ENCODE assay signal across 10 mouse cellular contexts in the genomic region with DNA sequence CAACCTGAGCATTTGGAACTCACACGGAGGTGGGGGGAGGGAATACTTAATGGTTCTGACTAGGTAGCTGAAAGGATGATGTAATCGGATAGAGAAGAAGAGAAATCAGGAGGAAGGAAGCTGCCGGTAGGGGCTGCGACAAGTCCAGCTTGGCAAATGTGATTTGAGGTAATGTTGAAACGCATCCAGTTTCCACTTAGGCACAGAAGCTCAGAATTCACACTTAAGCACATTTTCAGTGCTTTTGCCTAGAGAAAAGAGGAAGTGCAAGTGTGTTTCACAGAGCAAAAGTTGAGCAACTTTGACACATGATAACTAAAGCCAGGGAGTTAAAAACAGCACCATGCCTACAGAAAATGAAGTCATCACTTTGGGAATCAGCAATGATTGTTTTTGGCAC. TPM values are rescaled to one million over a fixed set of nuclear protein-coding genes. Genes with fewer than 3 reads are reported as not detected.
DNase-seq lines count a peak whose midpoint lies in the region; TF ChIP-seq lines count a peak whose summit lies in the region.
"Had no signal": no experiment of that assay in that cellular context is flagged by ENCODE, and none has a peak within 500 bp of the region (broad histone marks: within the 10 kb centered on the region; RNA-seq: fewer than 3 reads in every experiment).

No protein-coding gene starts in this region.

- TF ChIP-seq CTCF in CH12.LX (conservative IDR thresholded peaks at IDR 0.05 in 1 of 2, IDR thresholded peaks at IDR 0.05 in 1 of 2; ENCODE audit: low read depth in 2 of 2, low read length in 2 of 2): peak in 1 of 2 experiments; percentile 35; a peak in 1 of 4 replicates

- H3K4me1 ChIP-seq in CH12.LX (ENCODE audit: control insufficient read depth in 1 of 2, insufficient read depth in 2 of 2): peaks cover 27 to 67% of the 10 kb centered on the region in 2 experiments

- peaks cover 4% of the 10 kb centered on the region for H3K9me3 ChIP-seq in CH12.LX (replicated peaks; ENCODE audit: low read length)

- H3K4me3 ChIP-seq in CH12.LX (replicated peaks in 1 of 3; ENCODE audit: low read depth in 2 of 3, low read length in 2 of 3, poor library complexity in 1 of 3): peak overlapping the region in 1 of 3 experiments; percentile 31

- dilution Hi-C loops in CH12.LX (cut with MboI; ENCODE audit: extremely low pct_ligation_motif_present, extremely low pct_unique_long_range_greater_than_20kb, low sequenced_read_pairs): no loop called here

- H3K9ac ChIP-seq in CH12.LX (ENCODE audit: insufficient read depth, low read depth): peak overlapping the region; percentile 88

- peaks cover 43 to 74% of the 10 kb centered on the region in 2 experiments for H3K36me3 ChIP-seq in CH12.LX (replicated peaks in 1 of 2; ENCODE audit: control insufficient read depth in 1 of 2, insufficient read depth in 1 of 2, low read length in 1 of 2)

- TF ChIP-seq POLR2A in CH12.LX (IDR thresholded peaks at IDR 0.05; ENCODE audit: low read depth, low read length): 0 out of 2 replicates have a peak, but pooled peaks have one; percentile 16

- H3K79me2 ChIP-seq in CH12.LX (replicated peaks; ENCODE audit: control insufficient read depth, extremely low read depth, insufficient read depth, poor library complexity, severe bottlenecking): peaks cover 4% of the 10 kb centered on the region

- H3K27me3 ChIP-seq in CH12.LX (replicated peaks): no peaks in the 10 kb centered on the region

- peak overlapping the region; percentile 69 for H3K4me2 ChIP-seq in CH12.LX (ENCODE audit: insufficient read depth, low read depth, poor library complexity, severe bottlenecking)

- peak; percentile 23 for DNase-seq in kidney, adult 9 months
- DNase-seq in kidney, postnatal 4 days: no peak
- DNase-seq in CH12.LX (ENCODE audit: extremely low read depth): peak; percentile 85
- peak; percentile 52 for DNase-seq in NIH3T3 (ENCODE audit: low read depth)
- peak; percentile 15 for DNase-seq in lung, postnatal 10 days
- DNase-seq in yolk sac, embryonic 10.5 days (ENCODE audit: low spot score): no peak
- no peak for DNase-seq in urinary bladder, postnatal 10 days (ENCODE audit: low spot score)
- DNase-seq: adrenal gland, adult 2 months had no signal

- peak; percentile 37 for TF ChIP-seq RAD21 in CH12.LX (IDR thresholded peaks at IDR 0.05; ENCODE audit: low read depth, low read length)

- TF ChIP-seq EP300 in CH12.LX (IDR thresholded peaks at IDR 0.05; ENCODE audit: low read length): peak; percentile 92

- in situ Hi-C loops in CH12.LX (cut with MboI; ENCODE audit: low pct_ligation_motif_present, low pct_unique_long_range_greater_than_20kb, low sequenced_read_pairs): loop anchor here (10.0 kb wide), 1 partner anchor 63 kb away; the partner anchor contains the start of genes Atpaf1 and Tex38

- H3K27ac ChIP-seq in CH12.LX (ENCODE audit: insufficient read depth, low read depth): peak overlapping the region; percentile 100

TF ChIP-seq in CH12.LX, 34 proteins besides CTCF, POLR2A, EP300 and RAD21:
- TF ChIP-seq PAX5 (IDR thresholded peaks at IDR 0.05; ENCODE audit: low read length) (no peak), USF2 (conservative IDR thresholded peaks at IDR 0.05; ENCODE audit: low read depth, low read length) (no peak), GABPA (IDR thresholded peaks at IDR 0.05; ENCODE audit: insufficient replicate concordance, low read depth, low read length) (no peak), MEF2A (IDR thresholded peaks at IDR 0.05; ENCODE audit: borderline replicate concordance, low read depth, low read length) (peak; percentile 86), HCFC1 (IDR thresholded peaks at IDR 0.05; ENCODE audit: low read depth, low read length) (peak; percentile 13), MAX (IDR thresholded peaks at IDR 0.05; ENCODE audit: low read length) (peak; percentile 82; the same call in 1 of the 2 replicates), NELFE (IDR thresholded peaks at IDR 0.05; ENCODE audit: low read depth, low read length) (no peak), ZC3H11A (IDR thresholded peaks at IDR 0.05; ENCODE audit: low read depth, low read length) (no peak), MAZ (IDR thresholded peaks at IDR 0.05; ENCODE audit: low read depth, low read length) (no peak), CHD1 (IDR thresholded peaks at IDR 0.05; ENCODE audit: low read depth, low read length) (peak; percentile 83; the same call in 1 of the 2 replicates), E2F4 (IDR thresholded peaks at IDR 0.05; ENCODE audit: insufficient replicate concordance, low read depth, low read length) (no peak), BHLHE40 (IDR thresholded peaks at IDR 0.05; ENCODE audit: low read depth, low read length) (peak; percentile 75), ELF1 (IDR thresholded peaks at IDR 0.05; ENCODE audit: low read depth, low read length) (peak; percentile 60), ZNF384 (IDR thresholded peaks at IDR 0.05; ENCODE audit: low read depth, low read length) (no peak), TBP (conservative IDR thresholded peaks at IDR 0.05; ENCODE audit: low read depth, low read length) (peak; percentile 49; the same call in 1 of the 2 replicates), POLR2AphosphoS2 (IDR thresholded peaks at IDR 0.05; ENCODE audit: low read depth, low read length) (no peak), SIN3A (IDR thresholded peaks at IDR 0.05; ENCODE audit: low read length) (peak; percentile 85), ZKSCAN1 (IDR thresholded peaks at IDR 0.05; ENCODE audit: borderline replicate concordance, low read depth, low read length) (no peak), ETS1 (conservative IDR thresholded peaks at IDR 0.05; ENCODE audit: low read depth, low read length) (peak; percentile 88), CHD2 (IDR thresholded peaks at IDR 0.05; ENCODE audit: low read length) (no peak), MAFK (IDR thresholded peaks at IDR 0.05; ENCODE audit: insufficient replicate concordance, low read length) (peak; percentile 47; the same call in 1 of the 2 replicates), JUND (conservative IDR thresholded peaks at IDR 0.05; ENCODE audit: low read depth, low read length) (peak; percentile 75), ZMIZ1 (IDR thresholded peaks at IDR 0.05; ENCODE audit: low read depth, low read length) (no peak), MYC (IDR thresholded peaks at IDR 0.05; ENCODE audit: low read depth, low read length) (peak; percentile 95), RCOR1 (conservative IDR thresholded peaks at IDR 0.05; ENCODE audit: low read depth, low read length) (peak; percentile 47; the same call in 1 of the 2 replicates), USF1 (IDR thresholded peaks at IDR 0.05; ENCODE audit: low read depth, low read length) (no peak), TCF12 (IDR thresholded peaks at IDR 0.05; ENCODE audit: low read depth, low read length) (peak; percentile 65), KAT2A (IDR thresholded peaks at IDR 0.05; ENCODE audit: insufficient replicate concordance, low read length) (no peak), UBTF (IDR thresholded peaks at IDR 0.05; ENCODE audit: low read depth, low read length) (no peak), SMC3 (IDR thresholded peaks at IDR 0.05; ENCODE audit: low read depth, low read length) (peak; percentile 18; the same call in 1 of the 2 replicates), MXI1 (IDR thresholded peaks at IDR 0.05; ENCODE audit: low read depth, low read length) (peak; percentile 72; the same call in 1 of the 2 replicates), JUN (IDR thresholded peaks at IDR 0.05; ENCODE audit: insufficient read depth, low read depth, low read length) (peak; percentile 83), NRF1 (IDR thresholded peaks at IDR 0.05; ENCODE audit: low read depth, low read length) (no peak), IRF4 (IDR thresholded peaks at IDR 0.05; ENCODE audit: low read depth, low read length) (peak; percentile 90)

RNA-seq across cellular contexts. Expression of gene Mknk1, which starts 8.4 kb away (rescaled TPM):
- total RNA-seq in CH12.LX (2012; rRNA removed) (34.7 and 39.0 TPM in 2 replicates), CH12.LX (2014; rRNA removed) (15.7 and 17.8 TPM in 2 replicates)
- 31.5 and 38.5 TPM in 2 replicates for polyA plus RNA-seq in CH12.LX (2012; ENCODE audit: insufficient read length, low read depth)

RNA-seq across cellular contexts. Expression of gene Mob3c, which starts 19.5 kb away (rescaled TPM):
- total RNA-seq in CH12.LX (2012; rRNA removed) (9.2 and 9.3 TPM in 2 replicates), CH12.LX (2014; rRNA removed) (7.4 and 7.8 TPM in 2 replicates)
- 5.9 and 9.2 TPM in 2 replicates for polyA plus RNA-seq in CH12.LX (2012; ENCODE audit: insufficient read length, low read depth)

RNA-seq across cellular contexts. Expression of gene Kncn, which starts 36.8 kb away (rescaled TPM):
- total RNA-seq in CH12.LX (2012; rRNA removed) (not detected in 2 replicates), CH12.LX (2014; rRNA removed) (not detected in 2 replicates)
- polyA plus RNA-seq in CH12.LX (2012; ENCODE audit: insufficient read length, low read depth): not detected in 2 replicates
- total RNA-seq: adrenal gland, adult 2 months had no signal
- polyA plus RNA-seq: intestine, postnatal 0 days; lung, embryonic 16.5 days had no signal

RNA-seq across cellular contexts. Expression of gene 6430628N08Rik, which starts 43.1 kb away (rescaled TPM):
- not detected in 2 replicates for total RNA-seq in CH12.LX (2012; rRNA removed)
- not detected in 2 replicates for total RNA-seq in CH12.LX (2014; rRNA removed)
- polyA plus RNA-seq in CH12.LX (2012; ENCODE audit: insufficient read length, low read depth): not detected in 2 replicates
- total RNA-seq: adrenal gland, adult 2 months had no signal
- polyA plus RNA-seq: adrenal gland, adult 2 months; intestine, postnatal 0 days; lung, embryonic 16.5 days had no signal

Comparison
In these comparisons a context has a peak if more than half of its experiments do, and no peak if none do; other contexts are left out.
1. DNase-seq: peak in kidney, adult 9 months (single experiment), CH12.LX (single experiment), NIH3T3 (single experiment) and lung, postnatal 10 days (single experiment); none in kidney, postnatal 4 days (0 of 2), yolk sac, embryonic 10.5 days (single experiment) and urinary bladder, postnatal 10 days (single experiment).